Mouse (Mus musculus) neutrophil, adult 5-6 weeks (primary cell): Measurements from ENCODE around the gene Klrb1c. TPM values are rescaled to one million over a fixed set of nuclear protein-coding genes. Genes with fewer than 3 reads are reported as not detected.
"Not testable (repeated sequence)": the region's sequence is repeated elsewhere in the genome, so short reads cannot be mapped to it uniquely, and the experiment has no call there.

ENCODE experiments used
- ATAC-seq: fragments of 151-379, 151-347 bp; 2 replicates; pipeline ENCODE4 v1.8.0; 2017; ENCODE audit warnings: mild to moderate bottlenecking, moderate TSS enrichment; ENCODE audit not compliant: insufficient number of reproducible peaks, poor library complexity, low FRiP score, severe bottlenecking; ENCODE audit errors: extremely low read depth
- total RNA-seq: library from RNA; stranded (forward); fragments of 200-1000 nt; gene quantifications from 2 replicates; pipeline ENCODE4 v1.2.3, GENCODE M21; 2017

Klrb1c gene
- 2.4 and 3.2 TPM in 2 replicates for total RNA-seq

DNA sequence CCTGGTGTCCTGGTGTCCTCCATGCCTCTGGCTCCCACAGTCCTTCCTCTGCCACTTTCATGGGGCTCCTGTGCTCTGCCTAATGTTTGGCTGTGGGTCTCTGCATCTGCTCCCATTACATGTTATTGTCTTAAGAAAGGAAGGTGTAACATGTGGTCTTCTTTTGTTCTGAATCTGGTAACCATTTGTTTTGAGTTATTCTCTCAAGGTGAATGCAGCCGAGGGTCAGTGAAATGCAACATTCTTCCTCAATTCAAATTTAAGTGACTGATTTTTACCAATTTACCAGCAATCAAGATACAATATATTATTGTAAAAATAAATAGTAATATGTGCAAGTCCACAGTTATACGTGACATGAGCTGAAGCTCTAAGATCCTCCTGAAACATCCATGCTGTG, at the start of gene Klrb1c:
TSS of gene Klrb1c (minus strand) at position 101 of the 400 bp plus-strand sequence.
- no peak for ATAC-seq

DNA sequence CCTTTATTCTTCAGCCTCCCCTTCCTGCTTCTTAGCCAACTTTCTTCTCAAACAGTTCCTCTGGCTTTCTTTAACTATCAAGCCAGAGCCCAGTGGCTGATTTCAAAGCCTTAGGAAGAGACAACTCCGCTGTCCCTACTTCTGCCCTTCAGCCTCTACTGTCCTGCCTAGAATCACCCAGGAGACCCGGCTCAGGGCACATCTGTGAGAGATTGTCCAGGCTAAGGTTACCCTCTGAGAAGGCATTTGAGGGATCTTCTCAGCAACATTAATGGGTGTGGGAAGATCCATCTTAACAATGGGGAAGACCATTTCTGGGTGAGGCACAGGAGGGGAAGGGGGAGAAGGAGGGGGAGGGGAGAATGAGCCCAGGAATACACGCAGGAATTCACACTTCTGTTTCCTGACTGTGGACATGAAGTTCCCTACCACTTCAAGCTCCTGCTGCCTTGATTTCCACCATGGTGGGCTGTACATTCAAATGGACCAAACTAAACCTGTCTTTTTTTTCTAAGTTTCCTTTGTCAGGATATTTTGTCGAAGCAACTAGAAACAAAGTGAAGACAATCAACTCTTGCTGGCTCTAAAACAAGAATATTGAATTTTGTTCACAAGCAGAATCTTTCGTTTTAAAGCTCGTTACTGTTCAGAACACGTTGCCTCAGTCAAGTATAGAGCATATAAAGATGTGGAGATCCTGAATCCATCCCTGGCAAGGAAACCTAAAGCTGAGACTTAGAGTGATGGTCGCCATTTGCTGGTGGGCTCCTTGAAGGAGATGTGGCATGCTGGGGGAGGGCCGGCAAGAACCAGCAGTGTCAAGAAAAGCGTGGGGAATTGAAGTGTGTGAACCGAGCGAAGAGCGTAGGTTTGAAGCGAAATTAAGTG, 48.7 kb upstream of the Klrb1c start:
- ATAC-seq = no peak

DNA sequence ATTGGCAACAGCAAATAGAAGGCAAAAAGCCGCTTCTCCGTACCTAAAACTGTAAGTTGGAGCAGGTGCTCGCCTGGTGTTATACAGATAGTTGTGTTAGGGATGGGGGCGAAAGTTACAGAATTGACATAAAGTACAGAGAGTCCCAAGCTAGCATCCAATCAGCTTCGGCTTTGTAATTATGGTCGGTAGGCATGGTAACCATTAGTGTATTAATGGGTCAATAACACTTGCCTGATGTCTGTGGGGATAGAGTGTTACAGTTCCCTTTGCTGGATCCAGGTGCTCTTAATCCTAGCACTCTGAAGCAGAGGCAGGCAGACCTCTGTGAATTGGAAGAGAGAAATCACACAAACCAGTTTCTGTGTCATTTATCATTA, 47.9 kb upstream of the Klrb1c start:
- ATAC-seq = no peak

DNA sequence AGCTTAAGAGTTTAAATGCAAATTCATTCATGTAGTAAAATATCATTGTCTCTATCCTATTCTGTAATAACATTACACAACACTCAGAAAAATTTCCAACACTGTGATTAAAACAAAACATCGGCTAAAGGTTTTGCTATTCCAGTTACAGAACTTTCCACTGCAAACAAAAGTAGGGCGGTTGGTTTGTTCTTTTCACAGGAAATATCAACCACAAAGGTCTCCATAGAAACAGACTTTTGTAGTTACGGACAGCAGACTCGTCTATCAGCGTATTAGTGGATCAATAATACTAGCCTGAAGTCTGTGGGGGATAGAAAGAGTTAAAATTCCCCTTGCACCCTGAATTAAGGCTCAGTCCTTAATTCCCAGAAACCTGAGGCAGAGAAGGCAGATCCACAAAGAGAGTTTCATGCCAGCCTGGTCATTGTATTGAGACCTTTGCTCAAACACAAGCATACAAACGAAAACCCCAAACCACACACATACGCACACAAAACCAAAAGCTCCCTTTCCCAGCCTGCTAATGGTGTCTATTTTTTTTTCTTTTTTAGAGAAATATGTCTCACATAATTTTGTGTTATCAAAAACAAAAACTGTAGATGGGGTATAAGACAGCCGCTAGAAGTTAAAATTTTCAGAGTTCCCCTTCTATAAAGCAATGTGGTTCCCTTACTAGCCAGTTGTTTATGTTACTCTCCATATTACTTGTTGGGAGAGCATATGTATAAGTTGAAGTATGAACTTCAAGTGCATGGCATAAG, 47.4 kb upstream of the Klrb1c start:
- no peak for ATAC-seq

DNA sequence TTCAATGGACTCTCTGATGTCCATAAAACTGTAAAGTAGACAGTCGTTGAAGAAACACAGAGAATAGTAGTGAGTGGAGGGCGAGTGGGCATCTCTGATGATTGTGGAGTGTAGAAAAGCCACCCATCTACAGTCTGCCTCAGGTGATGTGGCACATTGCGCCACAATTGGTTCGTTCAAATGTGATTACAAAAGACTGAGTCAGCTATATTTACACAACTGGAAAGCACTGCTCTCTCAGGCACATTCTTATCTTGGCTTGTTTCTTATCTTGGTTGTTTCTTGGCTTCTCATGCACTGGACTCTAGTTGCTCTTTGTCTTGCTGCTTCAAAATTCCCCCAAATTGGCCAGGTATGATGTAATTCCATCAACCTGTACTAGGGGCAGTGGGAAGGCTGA, 46.6 kb upstream of the Klrb1c start:
- ATAC-seq = no peak

DNA sequence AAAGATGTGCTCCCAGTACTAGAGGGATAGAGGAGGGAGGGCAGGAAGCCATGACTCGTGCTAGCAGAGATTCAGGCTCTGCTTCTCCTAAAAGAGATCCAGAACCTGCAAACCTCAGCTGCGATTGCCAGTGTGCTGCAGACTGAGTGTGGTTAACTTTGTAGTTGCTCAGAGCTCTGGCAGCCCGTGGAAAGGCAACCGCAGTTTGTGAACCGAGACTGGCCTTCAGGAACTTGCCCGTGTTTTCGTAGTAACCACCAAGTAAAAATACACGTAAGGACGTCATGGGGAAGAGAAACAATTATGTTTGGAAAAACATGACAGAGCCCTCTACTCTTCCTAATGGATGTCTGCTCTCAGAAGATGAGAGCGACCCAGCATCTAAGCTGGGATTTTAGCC, 44.0 kb upstream of the Klrb1c start:
- ATAC-seq = 0 out of 2 replicates have a peak, but pooled peaks have one; percentile 24

DNA sequence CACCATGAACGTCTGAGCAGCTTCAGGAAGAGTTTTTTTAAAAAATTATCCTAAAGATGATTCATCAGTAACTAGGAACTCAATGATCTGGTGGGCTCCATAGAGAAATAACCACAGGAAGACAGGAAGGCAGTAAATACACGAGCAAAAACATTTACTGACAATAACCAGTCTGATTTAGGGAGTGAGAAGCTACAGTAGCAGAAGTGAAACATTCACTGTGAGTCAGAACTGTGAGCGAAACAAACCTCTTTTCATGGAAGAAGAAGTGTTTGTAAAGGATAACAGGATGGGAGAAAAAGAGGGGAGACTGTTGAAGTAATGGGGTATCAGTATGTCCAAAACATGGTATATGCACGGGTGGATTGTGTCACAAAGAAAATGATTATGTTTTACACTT, 40.8 kb upstream of the Klrb1c start:
- ATAC-seq = no peak

DNA sequence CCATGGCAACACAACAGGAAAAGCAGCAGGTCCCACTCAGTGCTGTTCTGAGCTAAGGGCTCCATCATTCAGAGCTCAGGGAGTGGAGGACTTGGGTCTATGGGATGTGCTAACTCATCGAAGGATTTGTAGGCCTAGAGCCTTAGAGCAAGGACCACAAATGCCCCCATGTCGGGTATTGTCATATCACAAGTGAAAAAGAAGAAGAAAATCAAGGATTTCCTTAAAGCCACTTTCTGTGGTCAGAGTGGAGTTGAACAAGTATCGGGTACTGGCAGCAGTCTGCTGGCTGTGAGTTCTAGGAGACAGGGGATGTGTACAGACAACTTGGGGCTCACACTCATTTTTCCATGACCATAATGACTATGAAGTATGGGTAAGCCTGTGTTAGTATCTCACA, 37.8 kb upstream of the Klrb1c start:
- ATAC-seq = no peak

DNA sequence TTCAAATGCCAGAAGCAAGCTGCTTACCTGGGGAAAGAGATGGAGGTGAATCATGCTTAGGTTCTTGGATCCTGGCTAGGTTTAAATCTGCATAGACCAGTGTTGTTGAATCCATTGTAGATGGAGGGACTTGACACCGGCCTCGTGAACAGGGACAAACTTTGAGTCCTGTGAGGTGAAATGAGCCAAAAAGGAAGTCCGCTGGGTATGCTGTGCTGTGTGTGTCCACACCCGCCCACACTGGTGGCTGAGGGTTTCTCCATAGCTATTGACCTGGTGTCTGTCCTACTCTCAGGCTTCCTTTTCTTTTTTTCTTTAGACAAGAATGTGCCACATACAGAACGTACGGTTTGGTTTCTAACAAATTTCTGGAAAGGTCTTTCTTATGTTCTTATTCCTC, 37.1 kb upstream of the Klrb1c start, which contains the start of the genes Gm44511 and Klrb1b:
TSS of gene Gm44511 (minus strand) at position 184 of the 400 bp plus-strand sequence.
TSS of gene Klrb1b (minus strand) at position 200 of the 400 bp plus-strand sequence.
- ATAC-seq = no peak

DNA sequence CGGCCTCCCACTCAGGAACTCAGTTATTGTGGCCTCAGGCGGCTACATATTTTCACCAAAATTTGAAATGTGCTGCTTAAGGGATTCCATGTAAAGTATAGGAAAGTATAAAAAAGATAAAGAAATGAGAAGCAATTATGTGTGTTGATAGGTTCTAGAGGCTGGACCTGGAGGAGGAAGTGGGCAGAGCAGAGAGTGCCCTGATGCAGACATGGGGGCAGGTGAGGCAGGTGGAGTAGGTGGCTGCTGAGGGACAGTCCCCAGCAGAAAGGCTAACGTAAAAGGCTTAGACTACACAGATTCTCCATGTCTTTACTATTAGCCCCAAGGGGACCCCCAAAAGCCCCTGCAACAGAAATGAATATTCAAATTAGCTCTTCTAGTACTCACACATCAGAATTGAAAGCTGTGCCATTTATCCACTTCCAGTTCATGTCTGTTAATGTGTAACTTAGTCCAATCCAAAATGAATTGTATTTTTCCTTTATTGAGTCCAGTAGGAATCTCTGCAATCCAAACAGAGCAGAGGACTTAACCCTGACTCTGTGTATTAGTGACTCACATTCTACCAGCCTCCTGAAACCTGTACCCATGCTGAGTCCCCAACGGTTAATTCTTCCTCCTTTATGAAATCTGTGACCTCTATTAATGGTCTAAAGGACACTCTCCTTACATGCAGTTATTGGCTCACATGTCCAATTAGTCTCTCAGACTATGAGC, 29.2 kb upstream of the Klrb1c start:
- ATAC-seq = no peak

DNA sequence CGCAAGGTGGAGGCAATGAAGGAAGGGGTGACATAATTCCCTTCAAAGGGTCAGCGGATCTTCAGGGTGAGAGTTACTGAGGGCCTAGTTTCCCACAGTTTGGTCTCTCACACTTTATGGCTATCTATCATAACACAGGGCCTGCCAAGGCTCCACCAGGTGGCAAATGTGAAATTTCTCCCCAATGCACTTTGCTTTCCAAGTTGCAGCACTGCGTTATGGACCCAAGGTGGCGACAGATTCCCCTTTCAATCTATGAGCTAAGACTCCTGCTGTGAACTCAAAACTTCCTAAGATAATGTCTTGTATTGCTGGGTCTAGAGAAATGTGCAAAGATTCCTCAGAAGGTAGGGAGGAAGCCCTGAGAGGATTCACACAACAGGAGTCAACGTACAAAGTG, 19.5 kb upstream of the Klrb1c start:
- ATAC-seq = peak; percentile 77

DNA sequence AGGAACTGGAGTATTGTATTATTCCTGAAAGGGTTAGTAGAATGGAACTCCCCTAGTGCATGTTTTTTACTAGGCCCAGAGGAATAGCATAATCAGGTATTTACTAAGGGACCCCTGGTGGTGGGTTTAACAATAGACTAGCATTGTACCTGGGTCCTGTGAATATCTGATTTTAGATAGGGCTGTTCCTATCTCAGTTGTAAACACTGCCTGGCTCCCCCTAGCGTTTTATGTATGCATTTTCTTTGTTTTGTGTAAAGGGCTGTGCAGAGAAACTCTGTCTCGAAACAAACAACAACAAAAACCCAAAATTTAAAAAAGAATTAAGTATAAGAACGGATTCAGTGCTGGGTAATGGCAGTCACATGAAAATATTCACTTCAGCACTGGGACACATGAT, 18.0 kb upstream of the Klrb1c start:
- ATAC-seq = no peak

DNA sequence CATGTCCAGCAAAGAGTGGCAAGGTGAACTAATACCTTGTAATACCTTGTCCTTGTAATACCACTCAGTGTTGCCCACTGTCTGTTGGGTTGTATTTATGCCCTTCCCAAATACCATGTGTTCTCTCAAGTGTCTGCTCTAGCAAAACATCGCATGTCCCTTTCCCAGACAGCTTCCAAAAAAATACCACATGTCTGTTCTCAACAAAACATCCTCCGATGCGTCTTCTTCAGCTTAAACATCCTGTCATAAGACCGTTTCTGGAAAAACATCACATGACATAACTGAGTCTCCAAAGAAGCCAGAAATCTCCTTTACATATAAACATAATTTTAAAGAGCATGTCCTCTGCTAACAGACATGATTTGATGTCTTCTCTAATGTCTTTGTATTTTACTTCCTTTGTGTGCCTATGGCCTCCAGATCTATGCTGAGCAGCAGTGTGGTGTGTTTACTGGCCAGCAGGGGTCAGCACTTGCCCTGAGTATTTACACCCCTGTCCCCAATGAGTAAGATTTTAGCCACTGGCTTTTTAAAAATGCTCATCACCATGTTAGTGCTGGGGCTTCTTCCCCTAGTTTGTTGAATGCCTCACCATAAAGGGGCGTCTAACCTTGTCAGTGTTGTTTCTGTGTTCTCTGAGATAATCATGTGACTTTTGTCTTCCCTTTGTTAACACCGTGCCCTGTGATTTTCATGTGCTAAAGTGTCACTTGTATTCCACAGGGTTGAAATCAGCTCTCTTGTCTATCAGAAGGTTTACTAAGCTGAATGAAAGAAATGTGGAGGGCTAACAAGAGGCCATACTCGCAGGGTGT, 16.0 kb upstream of the Klrb1c start:
- peak; percentile 69 for ATAC-seq

DNA sequence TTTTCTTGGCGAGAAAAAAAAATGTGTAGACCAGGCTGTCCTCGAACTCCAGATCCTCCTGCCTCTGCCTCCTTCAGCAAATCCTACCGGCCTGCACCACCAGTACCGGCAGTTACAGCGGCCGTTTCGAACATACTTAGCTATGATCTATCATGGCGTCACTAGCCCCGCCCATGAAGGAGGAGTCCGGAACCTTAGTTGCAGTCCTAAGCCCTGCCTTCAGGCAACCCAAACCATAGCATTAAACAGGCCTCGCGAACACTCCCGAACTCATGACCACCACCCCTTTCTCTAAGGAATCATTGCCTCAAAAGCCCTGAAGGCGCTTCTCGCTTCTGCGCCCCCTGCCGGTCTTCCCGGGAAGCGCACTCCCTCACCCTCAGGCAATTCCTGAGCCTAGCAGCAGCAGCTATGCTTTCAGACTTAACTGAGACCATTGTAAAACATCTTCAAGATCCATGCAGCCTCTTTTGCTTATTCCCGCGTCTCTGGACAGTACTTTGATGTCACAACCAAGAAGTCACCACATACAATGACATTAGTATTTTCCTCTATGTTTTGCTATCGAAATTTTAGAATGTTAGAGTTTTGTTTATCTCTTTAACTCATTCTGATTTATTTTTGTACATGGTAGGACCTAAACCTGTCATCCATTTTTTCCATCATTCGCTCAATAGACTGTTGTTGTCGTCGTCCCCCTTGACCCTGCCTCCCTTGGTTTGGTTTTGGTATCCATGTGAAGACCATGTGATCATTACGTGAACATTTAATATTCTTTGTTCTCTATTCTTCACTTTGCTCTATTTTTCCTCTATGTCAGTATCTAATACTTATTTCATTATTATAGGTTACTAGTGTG, 14.2 kb upstream of the Klrb1c start:
- ATAC-seq = peak; percentile 85

DNA sequence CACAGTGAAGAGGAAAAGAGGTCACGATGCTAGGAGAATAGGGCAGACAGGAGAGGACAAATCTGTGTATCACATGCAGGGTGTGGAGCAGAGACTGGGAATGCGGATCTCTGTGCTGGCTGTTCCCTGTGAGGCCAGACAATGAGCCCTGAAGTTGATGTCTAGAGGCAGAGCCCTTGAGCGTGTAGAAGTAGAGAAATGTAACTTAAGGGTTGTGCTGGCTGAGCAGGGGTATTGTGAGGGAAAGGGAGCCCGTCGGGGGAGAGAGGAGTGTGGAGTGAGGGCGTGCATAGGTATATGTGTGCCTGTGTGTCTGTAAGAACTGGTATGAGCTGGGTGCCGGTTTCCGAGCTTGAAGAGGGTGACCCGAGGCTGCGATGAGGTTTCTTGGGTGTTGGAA, 13.5 kb upstream of the Klrb1c start:
- no peak for ATAC-seq

DNA sequence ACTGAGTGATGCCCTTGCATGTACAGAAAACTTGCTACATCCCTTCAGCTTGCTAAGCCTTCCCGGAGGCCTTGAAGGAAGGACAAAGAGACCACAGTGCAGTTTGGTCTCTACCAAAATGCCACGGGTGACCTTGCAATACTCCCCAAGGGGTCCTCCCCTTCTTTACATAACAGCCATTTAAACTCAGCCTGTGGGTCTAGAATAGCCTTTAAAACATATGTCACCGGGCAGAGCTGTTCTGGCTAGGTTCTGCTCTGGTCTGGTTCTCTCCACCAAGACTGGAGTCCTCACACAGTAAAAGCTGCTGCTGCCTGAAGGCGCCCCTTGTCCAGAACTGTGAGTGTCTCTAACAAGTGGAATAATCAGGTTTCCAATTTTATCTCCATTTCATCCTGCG, 11.7 kb upstream of the Klrb1c start:
- not testable (repeated sequence) for ATAC-seq

DNA sequence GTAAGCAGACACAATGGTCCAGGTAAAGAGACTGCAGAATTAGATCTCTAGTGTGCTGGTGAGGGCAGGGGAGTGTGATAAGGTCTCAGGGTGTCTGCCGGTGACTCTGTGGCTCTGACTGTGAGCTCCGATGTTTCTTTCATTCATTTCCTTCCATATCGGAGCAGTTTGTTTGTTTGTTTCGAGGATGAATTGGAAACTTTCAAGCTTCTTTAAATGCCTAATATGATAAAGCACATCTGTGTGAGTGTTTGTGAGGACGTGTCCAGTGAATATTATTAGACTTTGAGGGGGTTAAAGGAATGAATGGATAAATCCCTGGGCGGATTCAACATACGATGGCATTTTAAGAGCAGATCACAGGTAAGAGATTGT, 10.9 kb upstream of the Klrb1c start:
- ATAC-seq = no peak
